Mouse (Mus musculus) heart, embryonic 14.5 days (tissue): ENCODE data around the gene Sac3d1. TPM values are rescaled to one million over a fixed set of nuclear protein-coding genes. Genes with fewer than 3 reads are reported as not detected.

Experiments
- ATAC-seq: fragments of 200-750 bp; cut with Nextera tagmentation; 2 replicates; pipeline ENCODE4 v1.8.0; 2017; ENCODE audit warnings: low read depth, moderate TSS enrichment; ENCODE audit not compliant: insufficient number of reproducible peaks, insufficient read depth, low FRiP score
- H3K27ac ChIP-seq, 2 experiments: fragments of 200-500 bp in 1 of 2; fragments of 300-500 bp in 1 of 2; sonication (generic) in 1 of 2; replicated peaks in 1 of 2; 2 replicates each; pipeline ENCODE4 v1.5.1; 2012 to 2014; ENCODE audit warnings: low read depth in 2 of 2, low read length in 2 of 2, control low read depth in 1 of 2, mild to moderate bottlenecking in 1 of 2, mixed read lengths in 1 of 2; ENCODE audit not compliant: control insufficient read depth in 1 of 2, insufficient read depth in 1 of 2
- H3K27me3 ChIP-seq: fragments of 300-500 bp; sonication (generic); 2 replicates; pipeline ENCODE4 v1.6.1; 2014; ENCODE audit warnings: mild to moderate bottlenecking, low read length, control low read depth; ENCODE audit not compliant: control insufficient read depth, insufficient read depth
- H3K36me3 ChIP-seq: fragments of 300-500 bp; sonication (generic); 2 replicates; pipeline ENCODE4 v1.6.1; 2014; ENCODE audit warnings: mild to moderate bottlenecking, control low read depth, low read length, mixed read lengths; ENCODE audit not compliant: control insufficient read depth, insufficient read depth
- H3K4me1 ChIP-seq, 2 experiments: fragments of 200-500 bp in 1 of 2; fragments of 300-500 bp in 1 of 2; sonication (generic) in 1 of 2; 2 replicates each; pipeline ENCODE4 v1.6.1; 2012 to 2014; ENCODE audit warnings: low read length in 2 of 2, control low read depth in 1 of 2, mixed read lengths in 1 of 2; ENCODE audit not compliant: control insufficient read depth in 2 of 2, insufficient read depth in 2 of 2
- H3K4me2 ChIP-seq: fragments of 300-500 bp; sonication (generic); 2 replicates; pipeline ENCODE4 v1.6.1; 2014; ENCODE audit warnings: mild to moderate bottlenecking, low read length
- H3K4me3 ChIP-seq, 2 experiments: fragments of 200-500 bp in 1 of 2; fragments of 300-500 bp in 1 of 2; sonication (generic) in 1 of 2; 2 replicates each; pipeline ENCODE4 v1.5.1; 2012 to 2014; ENCODE audit warnings: low read length in 2 of 2, mild to moderate bottlenecking in 2 of 2, control low read depth in 1 of 2, low read depth in 1 of 2, moderate library complexity in 1 of 2; ENCODE audit not compliant: control insufficient read depth in 1 of 2, insufficient read depth in 1 of 2
- H3K9ac ChIP-seq: fragments of 300-500 bp; sonication (generic); 2 replicates; pipeline ENCODE4 v1.6.1; 2014; ENCODE audit warnings: mild to moderate bottlenecking, low read length
- H3K9me3 ChIP-seq: fragments of 300-500 bp; sonication (generic); 2 replicates; pipeline ENCODE4 v1.6.1; 2016; ENCODE audit warnings: low read length, control low read depth; ENCODE audit not compliant: control insufficient read depth
- WGBS: fragments of 180-500 bp; shearing (Covaris S2); extraction: QIAGEN DNeasy Blood & Tissue Kit; methylation state at CpG from one replicate; pipeline ENCODE4 v1.1.7; 2014; 5-methylcytosine and 5-hydroxymethylcytosine counted together
- polyA plus RNA-seq: library from polyadenylated mRNA; unstranded; fragments of >200 nt; fragmentation: Nextera tagmentation; extraction: Ambion mirVana; gene quantifications from 2 replicates; pipeline ENCODE4 v1.2.1, GENCODE M21; 2014

Sac3d1 gene
- polyA plus RNA-seq, 1 experiment from 2014 or later: 36.3 TPM

DNA sequence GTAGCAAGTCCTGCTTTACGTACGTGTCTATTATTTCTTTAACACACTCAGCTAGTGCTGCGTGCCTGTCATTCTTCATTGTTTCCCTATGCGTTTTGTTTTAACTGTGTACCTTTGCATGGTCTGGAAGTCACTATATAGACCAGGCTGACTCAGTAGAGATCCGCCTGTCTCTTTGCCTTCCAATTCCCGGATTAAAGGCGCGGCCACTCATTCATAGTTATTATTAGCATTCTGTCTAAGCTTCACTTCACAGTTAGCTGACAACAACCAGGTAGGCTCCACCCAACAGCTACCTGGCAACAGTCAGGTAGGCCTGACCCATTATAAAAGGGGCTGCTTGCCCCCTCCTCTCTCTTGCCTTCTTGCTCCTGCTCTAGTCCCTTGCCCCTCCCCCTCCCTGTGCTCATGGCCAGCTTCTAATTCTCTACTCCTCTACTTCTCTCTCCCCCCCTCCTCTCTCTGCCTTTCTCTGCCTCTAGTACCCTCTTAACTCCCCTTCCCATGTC lies 281 bp upstream of the Sac3d1 start:
- peak overlapping the region; percentile 85 for H3K4me2 ChIP-seq
- H3K36me3 ChIP-seq: peaks cover 33% of the 10 kb centered on the region
- H3K27ac ChIP-seq: peak overlapping the region; percentile 70 to 96
- peak overlapping the region; percentile 66 to 78 for H3K4me3 ChIP-seq
- H3K4me1 ChIP-seq: peaks cover 10 to 19% of the 10 kb centered on the region in 2 experiments
- ATAC-seq: 0 out of 2 replicates have a peak, but pooled peaks have one; percentile 2
- H3K27me3 ChIP-seq: no peaks in the 10 kb centered on the region
- WGBS: 1% methylated on average over 8 of the region's 8 CpGs
- H3K9ac ChIP-seq: peak overlapping the region; percentile 92
- H3K9me3 ChIP-seq: no peaks in the 10 kb centered on the region

- H3K36me3 ChIP-seq: peaks cover 30% of the 10 kb centered on the region
- H3K27me3 ChIP-seq: no peaks in the 10 kb centered on the region
- peak overlapping the region; percentile 66 to 78 for H3K4me3 ChIP-seq
- peak overlapping the region; percentile 85 for H3K4me2 ChIP-seq
- no peak for ATAC-seq
- H3K27ac ChIP-seq: peak overlapping the region; percentile 92 to 96
- 4% methylated on average over 32 of the region's 32 CpGs for WGBS
- no peaks in the 10 kb centered on the region for H3K9me3 ChIP-seq
- H3K9ac ChIP-seq: peak overlapping the region; percentile 92
- peaks cover 10 to 19% of the 10 kb centered on the region in 2 experiments for H3K4me1 ChIP-seq
Observed at GRCm38 (mm10) chr19:6117346-6117985, 984 bp downstream of the Sac3d1 start.

GRCm38 (mm10) chr19:6116113-6116850 lies 2.2 kb downstream of the Sac3d1 start:
- no peak overlapping the region for H3K27ac ChIP-seq
- no peak overlapping the region for H3K4me3 ChIP-seq
- no peak for ATAC-seq

GRCm38 (mm10) chr19:6113116-6113515 lies 5.3 kb downstream of the Sac3d1 start:
- H3K27ac ChIP-seq: no peak overlapping the region
- WGBS: 49% methylated on average over 6 of the region's 6 CpGs

More at GRCm38 (mm10) chr19:6116113-6116850, 2.2 kb downstream of the Sac3d1 start:
- Histone ChIP-seq H3K27me3 (no peaks in the 10 kb centered on the region), H3K9ac (peak overlapping the region; percentile 39; the same call in 1 of the 2 replicates), H3K4me2 (peak overlapping the region; percentile 85; the same call in 1 of the 2 replicates), H3K4me1 (peaks cover 10 to 19% of the 10 kb centered on the region in 2 experiments), H3K36me3 (peaks cover 27% of the 10 kb centered on the region), H3K9me3 (no peaks in the 10 kb centered on the region)
- WGBS: 85% methylated on average over 15 of the region's 15 CpGs

DNA sequence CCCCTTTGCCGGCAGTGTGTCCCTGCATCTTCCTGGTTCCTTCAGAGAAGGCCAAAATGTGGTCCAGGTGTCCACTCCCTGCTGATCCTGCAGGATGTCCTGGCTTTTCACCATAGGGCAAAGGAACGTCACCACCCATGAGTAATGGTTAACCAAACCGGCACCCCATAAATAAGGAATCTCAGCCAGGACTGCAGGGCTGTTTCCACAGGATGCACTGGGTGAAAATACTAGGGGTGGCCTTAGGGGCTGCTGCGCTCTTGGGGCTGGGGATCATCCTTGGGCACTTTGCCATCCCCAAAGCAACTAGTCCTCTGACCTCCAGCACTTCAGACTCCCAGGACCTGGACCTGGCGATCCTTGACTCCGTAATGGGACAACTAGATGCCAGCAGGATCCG lies 12.9 kb downstream of the Sac3d1 start, which contains the start of gene Naaladl1:
Gene Naaladl1 (plus strand): TSS at position 197 of the 400 bp plus-strand sequence.
- H3K27me3 ChIP-seq: no peaks in the 10 kb centered on the region
- H3K27ac ChIP-seq: no peak within 1 kb of the TSS
- no peaks in the 10 kb centered on the region for H3K9me3 ChIP-seq
- WGBS: 87% methylated on average over 7 of the region's 7 CpGs
- H3K9ac ChIP-seq: no peak within 1 kb of the TSS
- no peak within 1 kb of the TSS for H3K4me2 ChIP-seq
- H3K36me3 ChIP-seq: no peaks in the 10 kb centered on the region
- H3K4me1 ChIP-seq: no peaks in the 10 kb centered on the region
- H3K4me3 ChIP-seq: no peak within 1 kb of the TSS
- no peak for ATAC-seq

More at GRCm38 (mm10) chr19:6113116-6113515, 5.3 kb downstream of the Sac3d1 start:
- Histone ChIP-seq H3K4me1 (peaks cover 10 to 13% of the 10 kb centered on the region in 2 experiments), H3K36me3 (peaks cover 27% of the 10 kb centered on the region), H3K4me2 (no peak overlapping the region), H3K9ac (no peak overlapping the region), H3K9me3 (no peaks in the 10 kb centered on the region), H3K4me3 (no peak overlapping the region), H3K27me3 (no peaks in the 10 kb centered on the region)
- ATAC-seq: no peak

DNA sequence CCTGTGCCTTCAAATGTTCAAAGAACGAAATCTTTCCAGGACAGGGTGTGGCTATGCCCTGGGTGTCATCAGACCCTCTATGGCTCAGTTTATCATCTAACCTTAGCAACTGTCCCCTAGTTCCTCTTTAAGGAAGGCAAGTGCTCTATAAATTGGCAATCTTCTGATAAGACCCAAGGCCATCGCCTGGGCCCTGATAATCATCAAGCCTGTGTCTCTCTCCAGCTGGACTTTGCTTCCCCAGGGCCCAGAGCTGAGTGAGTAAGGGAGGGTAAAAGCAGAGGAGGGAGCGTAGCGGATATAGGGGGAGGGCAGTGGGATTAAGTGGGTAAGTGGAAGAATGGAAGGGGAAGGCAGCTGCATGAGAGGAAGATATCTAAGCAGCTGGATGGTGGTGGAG lies 14.0 kb downstream of the Sac3d1 start:
- Histone ChIP-seq H3K4me3 (no peak overlapping the region), H3K36me3 (no peaks in the 10 kb centered on the region), H3K9me3 (no peaks in the 10 kb centered on the region), H3K4me1 (no peaks in the 10 kb centered on the region), H3K27me3 (no peaks in the 10 kb centered on the region), H3K9ac (no peak overlapping the region), H3K27ac (no peak overlapping the region), H3K4me2 (no peak overlapping the region)
- no peak for ATAC-seq
- WGBS: 60% methylated on average over 4 of the region's 4 CpGs

DNA sequence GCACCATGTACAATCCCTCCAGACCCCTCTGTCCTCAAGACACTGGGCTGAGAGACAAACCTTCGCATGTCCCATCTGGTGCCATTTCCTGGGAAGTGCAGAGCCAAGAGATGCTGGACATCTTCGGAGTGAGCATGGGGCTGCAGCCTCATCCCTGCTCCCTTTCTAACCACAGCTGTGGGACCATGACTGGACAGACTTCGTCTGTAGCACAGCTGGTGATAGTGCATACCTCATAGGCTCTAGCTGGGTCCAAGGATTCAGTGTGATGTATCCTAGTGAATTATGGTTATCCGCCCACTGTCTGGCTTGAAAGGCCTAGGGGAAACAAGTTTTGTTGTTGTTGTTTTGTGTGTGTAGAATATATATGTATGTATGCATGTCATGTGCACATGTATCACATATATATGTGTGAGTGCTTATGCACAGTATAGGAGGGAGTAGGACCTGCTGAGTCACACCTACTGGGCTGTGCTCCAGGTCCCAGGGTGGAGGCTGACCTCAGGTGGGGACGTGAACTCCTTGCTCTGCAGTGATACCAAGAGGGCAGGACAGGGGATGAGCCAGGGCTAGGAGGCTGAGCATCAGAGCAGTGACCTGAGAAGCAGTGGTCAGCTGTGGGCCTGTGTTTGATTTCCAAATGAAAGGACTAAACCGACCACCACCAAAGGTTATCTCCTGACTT lies 16.1 kb downstream of the Sac3d1 start:
- Histone ChIP-seq H3K4me2 (no peak overlapping the region), H3K27ac (no peak overlapping the region), H3K36me3 (peaks cover 5% of the 10 kb centered on the region; the same call in 1 of the 2 replicates), H3K9ac (no peak overlapping the region), H3K9me3 (no peaks in the 10 kb centered on the region), H3K4me1 (no peaks in the 10 kb centered on the region), H3K27me3 (no peaks in the 10 kb centered on the region), H3K4me3 (no peak overlapping the region)
- 71% methylated on average over 6 of the region's 6 CpGs for WGBS
- no peak for ATAC-seq
